Mouse (Mus musculus) forebrain, postnatal 0 days (tissue): ENCODE results near the gene Hnrnph3. TPM values are rescaled to one million over a fixed set of nuclear protein-coding genes. Genes with fewer than 3 reads are reported as not detected.

Experiments
- ATAC-seq: fragments of 200-750 bp; cut with Nextera tagmentation; 2 replicates; pipeline ENCODE4 v1.8.0; 2017; ENCODE audit warnings: mild to moderate bottlenecking, moderate library complexity
- DNase-seq: peaks from one replicate; pipeline ENCODE4 v3.0.0-alpha.2; 2015
- H3K27ac ChIP-seq: fragments of 300-500 bp; sonication (generic); 2 replicates; pipeline ENCODE4 v1.5.1; 2014; ENCODE audit warnings: low read depth, mild to moderate bottlenecking, antibody characterized with exemption, low read length, moderate library complexity, mixed read lengths
- H3K27me3 ChIP-seq: fragments of 300-500 bp; sonication (generic); 2 replicates; pipeline ENCODE4 v1.6.1; 2014; ENCODE audit warnings: mild to moderate bottlenecking, low read length, mixed read lengths; ENCODE audit not compliant: insufficient read depth
- H3K36me3 ChIP-seq: fragments of 300-500 bp; sonication (generic); 2 replicates; pipeline ENCODE4 v1.6.1; 2014; ENCODE audit warnings: mild to moderate bottlenecking, moderate library complexity; ENCODE audit not compliant: insufficient read depth
- H3K4me1 ChIP-seq: fragments of 300-500 bp; sonication (generic); 2 replicates; pipeline ENCODE4 v1.6.1; 2014; ENCODE audit warnings: antibody characterized with exemption; ENCODE audit not compliant: insufficient read depth
- H3K4me2 ChIP-seq: fragments of 300-500 bp; sonication (generic); 2 replicates; pipeline ENCODE4 v1.6.1; 2014; ENCODE audit warnings: low read depth, mild to moderate bottlenecking, moderate library complexity
- H3K4me3 ChIP-seq: fragments of 300-500 bp; sonication (generic); 2 replicates; pipeline ENCODE4 v1.5.1; 2014; ENCODE audit warnings: low read depth, low read length, mixed read lengths
- H3K9ac ChIP-seq: fragments of 300-500 bp; sonication (generic); 2 replicates; pipeline ENCODE4 v1.6.1; 2014; ENCODE audit warnings: mild to moderate bottlenecking
- H3K9me3 ChIP-seq: fragments of 300-500 bp; sonication (generic); 2 replicates; pipeline ENCODE4 v1.6.1; 2016; ENCODE audit warnings: low read length
- CTCF ChIP-seq: sonication (generic); IDR thresholded peaks from 2 replicates; pipeline ENCODE4 v1.5.1; 2016; ENCODE audit warnings: antibody characterized with exemption, control low read depth, low read depth
- WGBS: fragments of 180-500 bp; shearing (Covaris S2); extraction: QIAGEN DNeasy Blood & Tissue Kit; methylation state at CpG from one replicate; pipeline ENCODE4 v1.1.7; 2014; 5-methylcytosine and 5-hydroxymethylcytosine counted together
- polyA plus RNA-seq: library from polyadenylated mRNA; unstranded; fragments of >200 nt; fragmentation: Nextera tagmentation; extraction: Ambion mirVana; gene quantifications from 2 replicates; pipeline ENCODE4 v1.2.1, GENCODE M21; 2015
- total RNA-seq: library from RNA; depleted of rRNA; stranded (reverse); fragments of >200 nt; gene quantifications from 2 replicates; pipeline ENCODE4 v1.2.3, GENCODE M21; 2014

The Hnrnph3 gene
- total and polyA plus RNA-seq, 2 experiments from 2014 or later = 18.1 to 76.9 TPM

DNA sequence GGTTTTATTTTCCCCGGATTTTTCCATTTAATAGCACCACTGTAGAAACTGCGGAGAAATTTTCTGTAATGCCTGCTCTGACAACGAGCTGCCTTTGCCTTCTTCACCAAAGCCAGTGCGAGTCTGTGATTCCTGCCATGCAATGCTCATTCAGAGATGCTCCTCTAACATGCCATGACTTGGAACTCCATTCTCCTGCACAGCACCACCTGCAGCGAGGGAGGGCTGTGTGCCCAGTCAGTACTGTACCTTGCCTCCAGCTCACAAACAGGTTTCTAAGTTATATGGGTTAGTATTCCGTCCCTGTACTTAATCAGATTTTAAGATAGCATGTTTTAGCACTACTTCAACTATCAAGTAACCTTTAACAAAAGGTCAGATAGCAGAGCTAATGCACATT is 12.5 kb downstream of the Hnrnph3 start:
- no peak overlapping the region for H3K4me3 ChIP-seq
- no peak for TF ChIP-seq CTCF
- H3K4me2 ChIP-seq = no peak overlapping the region
- H3K27ac ChIP-seq = no peak overlapping the region
- H3K36me3 ChIP-seq = peaks cover 75% of the 10 kb centered on the region
- no peaks in the 10 kb centered on the region for H3K9me3 ChIP-seq
- WGBS = 89% methylated on average over 6 of the region's 6 CpGs
- ATAC-seq = no peak
- H3K9ac ChIP-seq = no peak overlapping the region
- H3K4me1 ChIP-seq = no peaks in the 10 kb centered on the region
- DNase-seq = no peak
- H3K27me3 ChIP-seq = no peaks in the 10 kb centered on the region

- H3K4me2 ChIP-seq = no peak overlapping the region
- no peak for DNase-seq
- no peak for ATAC-seq
- no peak overlapping the region for H3K27ac ChIP-seq
- no peak for TF ChIP-seq CTCF
- no peaks in the 10 kb centered on the region for H3K27me3 ChIP-seq
- H3K9ac ChIP-seq = no peak overlapping the region
- no peak overlapping the region for H3K4me3 ChIP-seq
- H3K4me1 ChIP-seq = no peaks in the 10 kb centered on the region
- 80% methylated on average over 4 of the region's 4 CpGs for WGBS
- peaks cover 71% of the 10 kb centered on the region for H3K36me3 ChIP-seq
- H3K9me3 ChIP-seq = no peaks in the 10 kb centered on the region
Observed at GRCm38 (mm10) chr10:63010268-63010667, 13.7 kb downstream of the Hnrnph3 start.

DNA sequence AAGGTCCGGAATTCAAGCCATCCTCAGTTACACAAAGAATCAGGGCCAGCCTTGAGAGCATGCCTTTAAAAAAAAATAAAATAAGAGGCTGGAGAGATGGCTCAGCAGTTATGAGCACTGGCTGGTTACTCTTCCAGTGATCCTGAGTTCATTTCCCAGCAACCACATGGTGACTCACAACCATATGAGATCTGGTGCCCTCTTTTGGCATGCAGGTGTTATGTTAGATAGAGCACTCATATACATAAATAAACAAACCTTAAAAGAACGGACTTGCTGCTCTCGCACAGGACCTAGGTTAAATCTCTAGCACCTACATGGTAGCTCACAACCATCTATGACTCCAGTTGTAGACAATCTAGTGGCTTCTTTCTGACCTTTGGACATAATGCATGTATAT is 15.8 kb downstream of the Hnrnph3 start:
- DNase-seq = no peak
- no peak for TF ChIP-seq CTCF
- H3K4me1 ChIP-seq = no peaks in the 10 kb centered on the region
- no peaks in the 10 kb centered on the region for H3K9me3 ChIP-seq
- no peak overlapping the region for H3K4me3 ChIP-seq
- H3K4me2 ChIP-seq = no peak overlapping the region
- no peak overlapping the region for H3K9ac ChIP-seq
- no peaks in the 10 kb centered on the region for H3K27me3 ChIP-seq
- H3K27ac ChIP-seq = no peak overlapping the region
- no peak for ATAC-seq
- H3K36me3 ChIP-seq = peaks cover 75% of the 10 kb centered on the region
- WGBS = 63% methylated on average over 3 of the region's 3 CpGs

DNA sequence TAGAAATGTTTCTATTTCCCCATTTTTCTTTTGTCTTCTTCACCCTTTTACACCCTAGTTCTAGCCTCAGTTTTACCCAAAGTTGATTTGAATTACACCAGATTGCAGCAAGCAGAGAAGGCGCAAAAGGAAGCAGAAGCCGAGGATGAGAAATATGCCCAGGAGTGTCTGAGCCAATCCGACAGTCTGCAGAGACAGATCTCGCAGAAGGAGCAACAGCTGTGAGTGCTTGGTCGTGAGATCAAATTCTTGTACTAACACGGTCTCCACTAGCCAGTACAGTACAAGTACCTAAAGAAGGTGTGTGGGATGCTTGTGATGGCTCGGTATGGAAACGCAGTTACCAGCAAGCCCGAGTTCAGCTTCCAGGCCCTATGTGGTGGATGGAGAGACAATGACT is 19.5 kb downstream of the Hnrnph3 start:
- DNase-seq = peak; percentile 55
- peak; percentile 43; the same call in 1 of the 2 replicates for ATAC-seq
- Histone ChIP-seq H3K4me1 (no peaks in the 10 kb centered on the region), H3K9ac (no peak overlapping the region), H3K4me3 (no peak overlapping the region), H3K9me3 (no peaks in the 10 kb centered on the region), H3K36me3 (peaks cover 78% of the 10 kb centered on the region), H3K4me2 (no peak overlapping the region), H3K27me3 (no peaks in the 10 kb centered on the region), H3K27ac (0 out of 2 replicates have a peak overlapping the region, but pooled peaks have one; percentile 10)
- no peak for TF ChIP-seq CTCF
- WGBS = 79% methylated on average over 9 of the region's 9 CpGs

DNA sequence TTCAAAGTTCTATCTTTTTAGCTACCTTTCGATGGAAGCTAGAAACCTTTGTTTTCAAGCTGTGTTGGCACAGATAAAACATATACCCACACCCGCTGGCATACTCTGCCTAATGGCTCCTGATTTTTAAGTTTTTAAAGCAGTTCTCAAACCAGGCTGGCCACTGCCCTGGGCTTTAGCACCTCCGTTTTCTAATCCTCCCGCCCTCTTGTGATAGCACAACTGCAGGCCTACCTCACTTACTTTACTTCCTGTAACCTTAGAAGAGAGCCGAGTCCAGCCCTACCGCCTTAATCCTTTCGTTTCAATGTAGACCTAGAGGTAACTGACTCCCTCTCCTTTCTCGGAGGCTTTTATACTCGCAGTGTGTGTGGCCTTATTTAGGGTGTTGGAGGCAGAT is 20.8 kb downstream of the Hnrnph3 start:
- ATAC-seq (no peak), DNase-seq (no peak)
- Histone ChIP-seq H3K4me2 (no peak overlapping the region), H3K4me3 (no peak overlapping the region), H3K4me1 (no peaks in the 10 kb centered on the region), H3K27me3 (no peaks in the 10 kb centered on the region), H3K9ac (no peak overlapping the region), H3K9me3 (no peaks in the 10 kb centered on the region), H3K36me3 (peaks cover 85% of the 10 kb centered on the region), H3K27ac (no peak overlapping the region)
- WGBS = 81% methylated on average over 9 of the region's 9 CpGs
- no peak for TF ChIP-seq CTCF

GRCm38 (mm10) chr10:63000584-63000983 is 23.4 kb downstream of the Hnrnph3 start:
- no peak for DNase-seq
- no peaks in the 10 kb centered on the region for H3K27me3 ChIP-seq
- H3K9me3 ChIP-seq = no peaks in the 10 kb centered on the region
- WGBS = 72% methylated on average over 9 of the region's 9 CpGs
- no peak overlapping the region for H3K4me2 ChIP-seq
- no peak for ATAC-seq
- no peak overlapping the region for H3K9ac ChIP-seq
- TF ChIP-seq CTCF = no peak
- no peaks in the 10 kb centered on the region for H3K4me1 ChIP-seq
- peaks cover 93% of the 10 kb centered on the region for H3K36me3 ChIP-seq
- no peak overlapping the region for H3K27ac ChIP-seq
- H3K4me3 ChIP-seq = no peak overlapping the region

DNA sequence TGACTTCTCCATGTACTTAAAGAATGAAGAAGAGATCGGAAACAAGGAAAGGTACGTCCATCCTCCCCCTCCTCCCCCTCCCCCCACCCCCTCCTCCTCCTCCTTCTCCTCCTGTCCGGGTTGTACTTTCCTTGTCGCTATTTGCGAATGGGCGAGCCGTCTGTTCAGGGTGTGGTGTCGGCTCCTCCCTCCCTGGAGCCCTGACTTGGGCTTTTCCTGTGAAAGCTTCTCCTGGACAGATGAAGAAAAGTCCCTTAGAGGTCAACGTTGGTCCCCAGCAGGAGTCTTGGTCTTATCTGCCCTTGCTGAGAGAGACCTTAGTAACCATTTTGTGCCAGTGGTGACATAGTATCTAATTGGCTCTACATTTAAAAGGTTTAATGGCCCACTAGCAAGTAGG is 30.0 kb downstream of the Hnrnph3 start:
- Histone ChIP-seq H3K9me3 (no peaks in the 10 kb centered on the region), H3K4me1 (no peaks in the 10 kb centered on the region), H3K27me3 (no peaks in the 10 kb centered on the region), H3K27ac (no peak overlapping the region), H3K9ac (no peak overlapping the region), H3K4me2 (no peak overlapping the region), H3K4me3 (no peak overlapping the region), H3K36me3 (peaks cover 91% of the 10 kb centered on the region)
- 79% methylated on average over 3 of the region's 9 CpGs for WGBS
- ATAC-seq = no peak
- DNase-seq = no peak
- TF ChIP-seq CTCF = no peak

DNA sequence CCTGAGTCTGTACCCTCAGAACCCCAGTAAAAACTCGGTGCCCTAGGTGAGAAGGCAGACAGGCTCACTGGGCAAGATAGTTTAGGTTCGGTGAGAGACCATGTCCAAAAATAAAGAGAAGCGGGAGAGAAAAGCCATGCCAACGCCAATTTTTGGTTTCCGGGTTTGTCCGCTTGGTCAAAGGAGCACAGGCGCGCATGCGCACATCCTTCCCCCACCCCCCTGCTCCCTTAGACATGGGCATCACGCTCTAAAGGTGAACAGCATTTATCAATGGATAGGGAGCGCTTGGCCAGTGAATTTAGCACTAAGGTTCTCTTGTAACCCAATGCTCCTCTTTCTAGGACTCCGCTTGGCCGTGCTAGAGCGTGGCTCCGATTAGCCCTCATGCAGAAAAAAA is 33.4 kb downstream of the Hnrnph3 start:
- Histone ChIP-seq H3K36me3 (peaks cover 64% of the 10 kb centered on the region), H3K27ac (no peak overlapping the region), H3K9ac (no peak overlapping the region), H3K27me3 (no peaks in the 10 kb centered on the region), H3K9me3 (no peaks in the 10 kb centered on the region), H3K4me2 (no peak overlapping the region), H3K4me3 (no peak overlapping the region), H3K4me1 (no peaks in the 10 kb centered on the region)
- no peak for ATAC-seq
- no peak for DNase-seq
- TF ChIP-seq CTCF = no peak
- 91% methylated on average over 15 of the region's 15 CpGs for WGBS
